Mouse (Mus musculus): ENCODE measurements at regions not wholly inside any gene's neighbourhood (a gene's known extent, or its start where the extent isn't known, plus 50 kb on each side); places are given as distances from the start of the nearest gene placed in this dataset.
"Not testable (repeated sequence)": the region's sequence is repeated elsewhere in the genome, so short reads cannot be mapped to it uniquely, and the experiment has no call there.

- DNase-seq, result no peak
These were observed 175.8 kb upstream of the Klf14 start for GRCm38 (mm10) chr6:31134736-31135077.

- no peak for DNase-seq
These were observed 176.7 kb upstream of the Klf14 start for GRCm38 (mm10) chr6:31135580-31135979.

- peak; percentile 67 to 79 for DNase-seq
These were observed 178.0 kb upstream of the Klf14 start for GRCm38 (mm10) chr6:31136895-31137294.

- no peak for DNase-seq
These were observed 178.5 kb upstream of the Klf14 start for GRCm38 (mm10) chr6:31137351-31137750.

- no peak for DNase-seq
These were observed 181.1 kb upstream of the Klf14 start for GRCm38 (mm10) chr6:31140000-31140399.

GRCm38 (mm10) chr6:31140593-31140992 is 181.7 kb upstream of the Klf14 start:
- no peak for DNase-seq

- DNase-seq, result peak; percentile 32 to 69
These were observed 182.6 kb upstream of the Klf14 start for GRCm38 (mm10) chr6:31141486-31141885.

- DNase-seq, result not testable (repeated sequence)
These were observed 183.7 kb upstream of the Klf14 start for GRCm38 (mm10) chr6:31142479-31143007.

- no peak for DNase-seq
These were observed 186.8 kb upstream of the Klf14 start for GRCm38 (mm10) chr6:31145687-31146086.

GRCm38 (mm10) chr6:31146779-31147178 is 187.9 kb upstream of the Klf14 start:
- peak; percentile 44 to 82 for DNase-seq

GRCm38 (mm10) chr6:31147682-31148081 is 188.8 kb upstream of the Klf14 start:
- DNase-seq, result no peak

GRCm38 (mm10) chr6:31148311-31148856 is 189.5 kb upstream of the Klf14 start:
- DNase-seq, result peak; percentile 30 to 75

GRCm38 (mm10) chr6:31149164-31149563 is 190.3 kb upstream of the Klf14 start:
- no peak for DNase-seq

GRCm38 (mm10) chr6:31150416-31150815 is 191.5 kb upstream of the Klf14 start:
- DNase-seq, result no peak

- DNase-seq, result peak; percentile 64 to 76
These were observed 197.0 kb upstream of the Klf14 start for GRCm38 (mm10) chr6:31155857-31156256.

GRCm38 (mm10) chr6:31156999-31157398 is 198.1 kb upstream of the Klf14 start:
- no peak for DNase-seq

- DNase-seq, result no peak
These were observed 198.6 kb upstream of the Klf14 start for GRCm38 (mm10) chr6:31157429-31157828.

GRCm38 (mm10) chr6:31158648-31159047 is 199.8 kb upstream of the Klf14 start:
- DNase-seq, result no peak

GRCm38 (mm10) chr6:31159240-31159639 is 200.4 kb upstream of the Klf14 start:
- no peak for DNase-seq

GRCm38 (mm10) chr6:31159935-31160670 is 201.2 kb upstream of the Klf14 start:
- DNase-seq, result no peak

- DNase-seq, result no peak
These were observed 202.8 kb upstream of the Klf14 start for GRCm38 (mm10) chr6:31161445-31162340.

- no peak for DNase-seq
These were observed 206.1 kb upstream of the Klf14 start for GRCm38 (mm10) chr6:31165011-31165410.

GRCm38 (mm10) chr6:31166347-31166746 is 207.5 kb upstream of the Klf14 start:
- DNase-seq, result no peak

Data from kidney, postnatal 25 days (tissue).